Mouse (Mus musculus) embryonic stem cell, embryonic (primary cell): ENCODE results near the gene Tubb2a.

ENCODE experiments used
- CTCF ChIA-PET, 4 experiments: fragments of 300-600 bp in 2 of 4; fragments of 350-600 bp in 2 of 4; sonication (Branson Sonifier 250); formaldehyde crosslinking; loops; one replicate each; lab custom pipeline; 2022; ENCODE audit warnings: inconsistent platforms in 2 of 4; lab: Charles Lee
- POLR2A ChIA-PET, 4 experiments: fragments of 300-600 bp in 2 of 4; fragments of 350-600 bp in 2 of 4; sonication (Branson Sonifier 250); formaldehyde crosslinking; loops; one replicate each; lab custom pipeline; 2022; ENCODE audit warnings: antibody characterized with exemption in 4 of 4, inconsistent platforms in 1 of 4; lab: Charles Lee

The Tubb2a gene

DNA sequence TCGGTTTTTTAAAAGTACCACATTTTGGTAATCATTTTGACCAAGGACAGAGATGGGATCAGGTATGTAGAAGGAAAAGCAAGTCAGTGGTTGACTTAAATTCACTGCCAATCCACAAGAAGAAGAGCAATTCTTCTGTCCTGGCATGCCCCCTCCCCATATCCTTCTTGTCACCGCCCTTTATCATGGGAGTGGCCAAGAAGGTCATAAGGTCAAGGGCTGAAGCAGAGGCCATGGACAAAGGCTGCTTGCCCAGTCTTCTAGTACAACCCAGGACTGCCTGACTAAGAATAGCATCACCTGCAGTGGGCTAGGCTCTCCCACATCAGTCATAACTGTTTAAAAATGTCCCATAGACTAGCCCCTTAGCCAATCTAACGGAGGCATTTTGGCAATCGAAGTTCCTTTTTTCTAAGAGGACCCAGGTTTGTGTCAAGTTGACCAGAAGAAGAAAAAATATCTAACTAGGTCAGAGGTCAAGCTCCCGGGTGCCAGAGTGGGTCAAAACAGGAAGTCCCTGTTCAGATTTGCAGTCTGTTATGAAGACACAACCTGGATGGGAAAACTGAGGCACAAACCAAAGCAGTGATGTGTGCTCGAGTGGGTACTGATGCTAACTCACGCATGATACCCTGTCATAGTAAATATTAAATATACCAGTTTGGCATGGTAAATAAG, 34.0 kb downstream of the Tubb2a start:
- ChIA-PET POLR2A (interaction anchor here in 2 of 4 experiments (0.6 to 1.7 kb wide), 2 partner anchors 33 to 136 kb away, joined by 3 to 4 read pairs; no protein-coding TSS in a partner anchor), CTCF (no interaction called here)

DNA sequence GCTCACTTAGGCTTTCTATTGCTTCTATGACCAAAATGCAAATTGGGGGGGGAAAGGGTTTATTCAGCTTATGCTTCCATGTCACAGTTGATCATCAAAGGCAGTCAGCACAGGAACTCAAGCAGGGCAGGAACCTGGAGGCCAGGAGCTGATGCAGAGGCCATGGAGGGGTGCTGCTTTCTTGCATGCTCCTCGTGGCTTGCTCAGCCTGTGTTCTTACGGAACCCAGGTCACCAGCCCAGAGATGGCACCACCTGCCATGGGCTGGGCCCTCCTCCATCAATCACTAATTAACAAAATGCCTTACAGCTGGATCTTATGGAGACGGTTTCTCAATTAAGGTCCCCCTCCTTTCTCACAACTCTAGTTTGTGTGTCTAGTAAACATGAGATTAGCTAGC, 37.7 kb downstream of the Tubb2a start:
- CTCF ChIA-PET, result no interaction called here
- POLR2A ChIA-PET, result interaction anchor here in 1 of 4 experiments (1.3 kb wide), 1 partner anchor 89 kb away, joined by 5 read pairs; no protein-coding TSS in a partner anchor

- CTCF ChIA-PET, result no interaction called here
- POLR2A ChIA-PET, result interaction anchor here in 3 of 4 experiments (0.5 to 3.6 kb wide), 22 partner anchors 18 to 837 kb away, joined by 3 to 57 read pairs (median 4); partner anchors contain the start of genes Tubb2b (in 3 of the 3), Ripk1 (in 2 of the 3), Serpinb6a (in 2 of the 3) and Serpinb6c (in 2 of the 3)
Measured at GRCm38 (mm10) chr13:34038901-34039341, 38.9 kb downstream of the Tubb2a start.

DNA sequence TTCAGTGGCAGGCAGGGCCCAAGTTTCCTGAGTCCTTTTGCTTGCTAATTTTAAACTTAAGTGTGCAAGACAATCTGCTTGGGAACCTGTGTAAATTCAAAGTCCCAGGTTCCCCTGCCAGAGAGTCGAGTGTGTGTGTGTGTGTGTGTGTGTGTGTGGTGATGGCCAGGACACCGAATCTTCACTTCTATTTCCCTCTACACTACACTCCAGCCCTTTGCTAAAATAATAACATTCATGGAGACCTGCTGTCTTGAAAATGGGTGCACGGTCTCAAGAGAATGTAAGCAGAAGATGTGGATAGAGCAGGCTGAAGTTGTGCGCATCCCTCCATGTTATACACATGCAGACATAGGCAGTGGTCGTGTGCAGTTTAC, 39.8 kb downstream of the Tubb2a start:
- POLR2A ChIA-PET, result interaction anchor here in 3 of 4 experiments (0.6 to 3.6 kb wide), 36 partner anchors 8 to 838 kb away, joined by 3 to 57 read pairs (median 4); partner anchors contain the start of genes Ripk1 (in 3 of the 3), Serpinb6a (in 3 of the 3), Tubb2b (in 3 of the 3) and Psmg4 (in 1 of the 3)
- CTCF ChIA-PET, result interaction anchor here in 1 of 4 experiments (1.0 to 1.8 kb wide), 4 partner anchors 8 to 92 kb away, joined by 5 to 8 read pairs (median 8); partner anchors contain the start of genes Ripk1, Serpinb6a and Tubb2b

GRCm38 (mm10) chr13:34037172-34038055, 40.4 kb downstream of the Tubb2a start, which contains the start of gene Bphl:
Gene Bphl (plus strand): TSS chr13:34037597.
- POLR2A ChIA-PET, result interaction anchor here (0.6 to 3.6 kb wide), 62 partner anchors 8 to 837 kb away, joined by 3 to 57 read pairs (median 4); partner anchors contain the start of genes Ripk1 (in 3 of the 4), Serpinb6a (in 3 of the 4), Psmg4 (in 2 of the 4) and Serpinb6c (in 2 of the 4)
- CTCF ChIA-PET, result interaction anchor here (0.6 to 1.8 kb wide), 10 partner anchors 9 to 426 kb away, joined by 3 to 8 read pairs (median 4); partner anchors contain the start of genes Ripk1 (in 2 of the 4), Serpinb6a (in 1 of the 4) and Tubb2b (in 1 of the 4)

GRCm38 (mm10) chr13:34036726-34037125, 41.1 kb downstream of the Tubb2a start:
- ChIA-PET POLR2A (interaction anchor here (0.7 to 3.6 kb wide), 57 partner anchors 8 to 838 kb away, joined by 3 to 57 read pairs (median 4); partner anchors contain the start of genes Ripk1 (in 3 of the 4), Serpinb6a (in 3 of the 4), Psmg4 (in 2 of the 4) and Serpinb6c (in 2 of the 4)), CTCF (interaction anchor here in 3 of 4 experiments (1.0 to 1.8 kb wide), 8 partner anchors 10 to 117 kb away, joined by 3 to 8 read pairs (median 5); partner anchors contain the start of genes Ripk1 (in 1 of the 3), Serpinb6a (in 1 of the 3) and Tubb2b (in 1 of the 3))

GRCm38 (mm10) chr13:34035424-34035823, 42.4 kb downstream of the Tubb2a start:
- POLR2A ChIA-PET, result no interaction called here
- CTCF ChIA-PET, result interaction anchor here in 1 of 4 experiments (1.3 kb wide), 1 partner anchor 33 kb away, joined by 3 read pairs; the partner anchor contains the start of genes Ripk1 and Serpinb6a

DNA sequence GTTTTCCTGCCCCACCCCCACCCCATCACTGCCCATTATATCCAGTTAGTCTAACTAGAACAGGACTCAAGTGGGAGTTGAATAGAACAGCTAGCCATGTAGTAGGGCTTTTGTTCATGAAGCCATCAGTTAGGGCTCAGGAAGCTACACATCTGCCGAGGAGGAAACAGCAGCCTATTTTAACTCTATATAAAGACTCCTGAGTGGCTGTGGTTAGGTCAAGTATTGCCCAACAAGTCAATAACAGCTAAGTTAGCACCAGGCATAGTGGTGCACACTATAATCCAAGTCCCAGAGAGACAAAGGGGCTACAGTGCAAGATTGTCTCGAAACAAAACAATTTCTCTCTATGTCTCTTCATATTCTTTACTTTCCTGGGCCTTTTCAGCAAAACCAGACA, 45.8 kb downstream of the Tubb2a start:
- ChIA-PET POLR2A (interaction anchor here in 3 of 4 experiments (0.6 to 2.1 kb wide), 7 partner anchors 15 to 339 kb away, joined by 3 to 8 read pairs (median 6); partner anchors contain the start of genes Tubb2b (in 2 of the 3) and Serpinb6a (in 1 of the 3)), CTCF (interaction anchor here in 1 of 4 experiments (0.7 kb wide), 1 partner anchor 130 kb away, joined by 6 read pairs; no protein-coding TSS in a partner anchor)
